Mouse (Mus musculus) spleen, adult 2 months (tissue): ENCODE measurements around the gene Ppp2r5e. TPM values are rescaled to one million over a fixed set of nuclear protein-coding genes. Genes with fewer than 3 reads are reported as not detected.

Experiments
- DNase-seq, 2 experiments: peaks; one replicate each; pipeline versions ENCODE4 v3.0.0 to v3.0.0-alpha.2; 2012 to 2021; ENCODE audit warnings: low spot score in 2 of 2, low read depth in 1 of 2
- H3K27ac ChIP-seq: fragments of 200-500 bp; 2 replicates; pipeline ENCODE4 v1.5.1; 2012; ENCODE audit warnings: low read length, inconsistent platforms; ENCODE audit not compliant: insufficient read depth
- H3K27me3 ChIP-seq: fragments of 200-500 bp; 2 replicates; pipeline ENCODE4 v1.6.1; 2012; ENCODE audit warnings: mild to moderate bottlenecking, moderate library complexity, low read length, inconsistent platforms; ENCODE audit not compliant: control insufficient read depth, insufficient read depth
- H3K36me3 ChIP-seq: fragments of 200-500 bp; 2 replicates; pipeline ENCODE4 v1.6.1; 2012; ENCODE audit warnings: mild to moderate bottlenecking, low read length, inconsistent platforms; ENCODE audit not compliant: control insufficient read depth, insufficient read depth
- H3K4me1 ChIP-seq: fragments of 200-500 bp; 2 replicates; pipeline ENCODE4 v1.6.1; 2011; ENCODE audit warnings: inconsistent platforms; ENCODE audit not compliant: control insufficient read depth, insufficient read depth, insufficient read length
- H3K4me3 ChIP-seq: fragments of 200-500 bp; 2 replicates; pipeline ENCODE4 v1.5.1; 2011; ENCODE audit warnings: mild to moderate bottlenecking, inconsistent platforms; ENCODE audit not compliant: insufficient read depth, insufficient read length; ENCODE audit errors: extremely low read depth
- CTCF ChIP-seq: fragments of 200-500 bp; IDR thresholded peaks from 2 replicates; pipeline ENCODE4 v1.5.1; 2011; ENCODE audit warnings: mild to moderate bottlenecking, inconsistent platforms; ENCODE audit not compliant: insufficient read depth, insufficient read length, insufficient replicate concordance; ENCODE audit errors: extremely low read depth
- POLR2A ChIP-seq: fragments of 200-500 bp; IDR thresholded peaks from 2 replicates; pipeline ENCODE4 v1.6.1; 2011; ENCODE audit warnings: low read depth, low read length, inconsistent platforms
- WGBS: fragments of 180-500 bp; shearing (Covaris S2); methylation state at CpG from one replicate; pipeline ENCODE4 v1.1.7; 2018; 5-methylcytosine and 5-hydroxymethylcytosine counted together
- polyA plus RNA-seq: library from polyadenylated mRNA; depleted of rRNA; stranded (reverse); fragments of >200 nt; gene quantifications from 2 replicates; pipeline ENCODE4 v1.2.3, GENCODE M21; 2012

The Ppp2r5e gene
- polyA plus RNA-seq, 1 experiment = 10.5 TPM

DNA sequence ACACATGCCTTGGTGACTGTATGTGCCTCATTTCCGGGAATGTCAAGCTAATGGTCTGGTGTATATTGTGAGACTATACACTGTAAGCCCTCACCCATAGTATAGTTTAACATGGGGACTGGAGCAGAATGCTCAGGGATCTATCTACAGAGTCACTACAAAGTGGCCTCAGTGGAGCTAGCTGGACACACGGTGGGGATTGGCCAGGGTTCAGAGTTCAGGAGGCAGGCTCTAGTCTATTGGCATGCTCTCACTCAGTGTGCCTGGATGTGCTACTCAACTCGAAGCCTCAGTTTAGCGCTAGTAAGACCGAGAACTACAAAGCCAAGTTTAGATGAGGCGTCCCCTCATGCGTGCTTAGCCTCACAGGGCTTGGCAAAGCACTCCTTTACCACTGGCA lies 129.8 kb downstream of the Ppp2r5e start:
- DNase-seq = no peak
- H3K27ac ChIP-seq = no peak overlapping the region
- WGBS = 94% methylated on average over 7 of the region's 7 CpGs
- H3K4me1 ChIP-seq = no peaks in the 10 kb centered on the region
- H3K27me3 ChIP-seq = no peaks in the 10 kb centered on the region
- no peak overlapping the region for H3K4me3 ChIP-seq
- TF ChIP-seq POLR2A = no peak
- TF ChIP-seq CTCF = no peak
- peaks cover 19% of the 10 kb centered on the region for H3K36me3 ChIP-seq

DNA sequence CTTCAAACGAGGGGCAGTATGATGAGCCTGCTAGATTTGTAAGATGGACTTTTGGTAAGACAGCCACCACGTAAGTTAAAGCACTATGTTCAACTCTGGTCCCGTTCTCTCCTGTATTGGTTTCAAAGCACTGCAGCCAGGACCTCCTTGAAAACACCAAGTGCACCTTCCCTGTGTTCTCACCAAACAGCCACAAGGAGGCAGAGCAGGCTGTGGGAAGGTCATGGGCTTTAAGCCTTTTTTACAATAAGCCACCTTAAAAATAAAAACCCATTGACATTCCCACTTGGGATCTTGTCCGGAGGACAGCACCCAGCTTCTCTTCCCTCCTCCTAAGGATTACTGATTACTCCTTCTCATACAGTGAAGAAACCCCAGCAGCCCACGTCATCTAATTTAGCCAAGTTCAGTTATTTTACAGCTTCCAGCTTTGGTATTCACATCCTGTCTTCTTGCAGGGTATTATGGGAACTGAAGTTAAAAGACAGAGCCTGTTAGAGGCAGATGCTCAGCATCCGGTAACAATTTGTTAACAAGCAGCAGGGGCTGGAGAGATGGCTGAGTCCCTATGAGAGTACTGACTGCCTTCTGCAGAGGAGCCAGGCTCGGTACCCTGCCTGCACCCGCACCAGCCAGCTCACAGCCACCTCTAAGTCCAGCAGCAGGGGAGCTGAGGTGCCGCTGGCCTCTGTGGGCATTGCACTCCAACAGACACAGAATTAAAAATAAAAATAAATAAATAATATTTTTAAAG lies 131.9 kb downstream of the Ppp2r5e start:
- no peak; the same call in 1 of the 2 replicates for TF ChIP-seq CTCF
- no peak for TF ChIP-seq POLR2A
- Histone ChIP-seq H3K4me3 (no peak overlapping the region), H3K27ac (no peak overlapping the region), H3K36me3 (peaks cover 20% of the 10 kb centered on the region), H3K27me3 (no peaks in the 10 kb centered on the region), H3K4me1 (no peaks in the 10 kb centered on the region)
- WGBS = 90% methylated on average over 9 of the region's 9 CpGs
- DNase-seq = no peak

- 79% methylated on average over 5 of the region's 5 CpGs for WGBS
- Histone ChIP-seq H3K36me3 (peaks cover 15% of the 10 kb centered on the region), H3K4me1 (no peaks in the 10 kb centered on the region), H3K27ac (no peak overlapping the region), H3K27me3 (no peaks in the 10 kb centered on the region), H3K4me3 (no peak overlapping the region)
- TF ChIP-seq POLR2A (no peak), CTCF (no peak)
- no peak for DNase-seq
Observed at GRCm38 (mm10) chr12:75460561-75460960, 135.5 kb downstream of the Ppp2r5e start.

DNA sequence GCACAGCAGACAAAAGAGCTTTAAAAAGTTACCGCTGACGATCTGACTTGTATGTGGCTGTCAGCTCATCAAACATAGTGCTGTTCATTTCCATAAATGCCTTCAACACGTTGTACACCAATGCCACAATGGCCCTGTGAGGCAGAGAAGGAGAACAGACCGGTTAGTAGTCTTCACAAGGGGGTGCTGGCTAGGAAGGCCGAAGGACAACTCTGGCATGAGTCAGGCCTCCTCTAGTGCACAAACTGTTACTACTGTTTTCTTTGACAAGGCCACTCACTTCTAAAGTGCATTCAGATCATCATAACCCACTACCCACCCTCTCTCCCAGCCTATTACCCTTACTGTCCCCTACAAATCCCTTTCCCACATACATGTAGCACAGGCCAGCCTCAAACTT lies 136.4 kb downstream of the Ppp2r5e start:
- H3K4me1 ChIP-seq = no peaks in the 10 kb centered on the region
- no peak for DNase-seq
- TF ChIP-seq CTCF (no peak), POLR2A (no peak)
- WGBS = 94% methylated on average over 5 of the region's 5 CpGs
- peaks cover 13% of the 10 kb centered on the region for H3K36me3 ChIP-seq
- H3K27ac ChIP-seq = no peak overlapping the region
- no peak overlapping the region for H3K4me3 ChIP-seq
- no peaks in the 10 kb centered on the region for H3K27me3 ChIP-seq

- no peaks in the 10 kb centered on the region for H3K27me3 ChIP-seq
- no peak overlapping the region for H3K4me3 ChIP-seq
- no peak overlapping the region for H3K27ac ChIP-seq
- peaks cover 12% of the 10 kb centered on the region for H3K36me3 ChIP-seq
- WGBS = 94% methylated on average over 6 of the region's 6 CpGs
- TF ChIP-seq CTCF (no peak), POLR2A (no peak)
- DNase-seq = no peak
- peaks cover 7% of the 10 kb centered on the region; the same call in 1 of the 2 replicates for H3K4me1 ChIP-seq
Observed at GRCm38 (mm10) chr12:75453441-75453840, 142.6 kb downstream of the Ppp2r5e start.

GRCm38 (mm10) chr12:75453027-75453426 lies 143.0 kb downstream of the Ppp2r5e start:
- 88% methylated on average over 4 of the region's 4 CpGs for whole genome bisulfite sequencing
- Histone ChIP-seq H3K36me3 (peaks cover 10% of the 10 kb centered on the region), H3K27me3 (no peaks in the 10 kb centered on the region), H3K27ac (no peak overlapping the region), H3K4me3 (no peak overlapping the region), H3K4me1 (peaks cover 7% of the 10 kb centered on the region; the same call in 1 of the 2 replicates)
- DNase-seq = no peak
- TF ChIP-seq CTCF (no peak), POLR2A (no peak)

DNA sequence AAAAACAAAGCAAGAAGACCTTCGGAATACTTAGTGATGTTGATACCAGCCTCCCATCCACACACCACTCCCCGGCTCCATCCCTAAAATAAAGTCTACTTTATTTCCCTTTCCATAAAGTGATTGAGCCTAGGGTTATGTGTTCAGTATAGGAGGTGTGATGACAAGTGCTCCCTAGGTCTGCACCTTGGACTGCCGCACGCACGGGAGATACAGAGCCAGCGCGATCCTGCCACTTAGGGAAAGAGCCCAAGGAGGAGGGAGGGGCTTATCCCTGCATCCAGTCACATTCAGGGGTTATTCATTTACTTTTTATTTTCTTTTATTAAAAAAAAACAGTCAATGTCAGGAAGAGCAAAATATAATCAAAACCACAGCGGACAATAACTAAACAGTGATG lies 145.5 kb downstream of the Ppp2r5e start:
- 96% methylated on average over 8 of the region's 8 CpGs for WGBS
- Histone ChIP-seq H3K4me3 (no peak overlapping the region), H3K27ac (no peak overlapping the region), H3K27me3 (no peaks in the 10 kb centered on the region), H3K4me1 (peaks cover 7% of the 10 kb centered on the region; the same call in 1 of the 2 replicates), H3K36me3 (peaks cover 9% of the 10 kb centered on the region)
- DNase-seq = no peak
- no peak for TF ChIP-seq CTCF
- no peak for TF ChIP-seq POLR2A
